Mouse (Mus musculus) mammary gland, adult 2 months (tissue): ENCODE data around the gene Wdfy2. TPM values are rescaled to one million over a fixed set of nuclear protein-coding genes. Genes with fewer than 3 reads are reported as not detected.

ENCODE experiments used
- polyA plus RNA-seq: library from polyadenylated mRNA; depleted of rRNA; stranded (reverse); fragments of >200 nt; gene quantifications from 2 replicates; pipeline ENCODE4 v1.2.3, GENCODE M21; 2012; ENCODE audit warnings: low replicate concordance; rRNA removed

Wdfy2 gene
- 8.0 and 13.1 TPM in 2 replicates for polyA plus RNA-seq

GRCm38 (mm10) chr14:62837641-62838252, at the start of gene Wdfy2:
Gene Wdfy2, plus strand, starts transcription at chr14:62837678.

GRCm38 (mm10) chr14:62984410-62984809, 146.9 kb downstream of the Wdfy2 start, which contains the start of gene Defb48:
Gene Defb48, minus strand, starts transcription at chr14:62984510.

GRCm38 (mm10) chr14:62997777-62998176, 160.3 kb downstream of the Wdfy2 start, which contains the start of gene Defb47:
Gene Defb47, plus strand, starts transcription at chr14:62998077.

Other genes starting within 250 kb of the Wdfy2 start
- not detected in 2 replicates for gene Serpine3, start 174.0 kb upstream of the Wdfy2 start, polyA plus RNA-seq
- gene Ints6, start 76.5 kb upstream of the Wdfy2 start, polyA plus RNA-seq: 3.4 and 10.2 TPM in 2 replicates
- not detected in 2 replicates for gene Defb48, start 146.8 kb downstream of the Wdfy2 start, polyA plus RNA-seq
- not detected in 2 replicates for gene Defb47, start 160.4 kb downstream of the Wdfy2 start, polyA plus RNA-seq
- not detected in 2 replicates for gene Defb43, start 174.1 kb downstream of the Wdfy2 start, polyA plus RNA-seq
- 0.70 TPM in 1 of 2 replicates, not detected in the other for gene Defb42, start 209.3 kb downstream of the Wdfy2 start, polyA plus RNA-seq
- 0.20 TPM in 1 of 2 replicates, not detected in the other for gene Defb30, start 212.3 kb downstream of the Wdfy2 start, polyA plus RNA-seq